Mouse (Mus musculus): Measurements from ENCODE around the gene Pnmal2. TPM values are rescaled to one million over a fixed set of nuclear protein-coding genes. Genes with fewer than 3 reads are reported as not detected.
A peak's percentile ranks its signal among the peaks of the same experiment; 100 is the strongest.

Pnmal2 gene
- polyA plus RNA-seq, 1 experiment from 2014 or later = 40.2 TPM

DNA sequence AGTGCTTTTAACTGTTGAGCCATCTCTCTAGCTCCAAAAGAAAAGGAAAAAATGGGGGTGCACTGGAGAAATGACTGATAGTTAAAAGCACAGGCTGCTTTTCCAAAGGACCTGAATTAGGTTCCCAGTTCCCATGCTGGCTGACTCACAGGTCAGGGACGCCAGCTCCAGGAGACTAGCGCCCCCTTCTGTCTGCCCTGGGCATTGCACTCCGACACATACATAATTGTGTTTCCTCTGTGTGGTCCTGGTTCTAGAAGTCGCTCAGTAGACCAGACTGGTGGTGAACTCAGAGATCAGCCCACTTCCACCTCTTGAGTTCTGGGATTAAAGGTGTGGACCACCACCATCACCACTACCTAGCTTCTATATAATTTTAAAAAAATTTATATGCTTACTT is 7.2 kb upstream of the Pnmal2 start:
- Histone ChIP-seq H3K4me2 (replicated peaks) (no peak overlapping the region), H3K27ac (no peak overlapping the region), H3K4me3 (no peak overlapping the region), H3K4me1 (peaks cover 10% of the 10 kb centered on the region), H3K9me3 (no peaks in the 10 kb centered on the region), H3K9ac (no peak overlapping the region), H3K36me3 (no peaks in the 10 kb centered on the region), H3K27me3 (replicated peaks) (no peaks in the 10 kb centered on the region)
- ATAC-seq (ENCODE audit: low FRiP score, low read depth) = no peak
- 47% methylated on average over 4 of the region's 4 CpGs for WGBS

DNA sequence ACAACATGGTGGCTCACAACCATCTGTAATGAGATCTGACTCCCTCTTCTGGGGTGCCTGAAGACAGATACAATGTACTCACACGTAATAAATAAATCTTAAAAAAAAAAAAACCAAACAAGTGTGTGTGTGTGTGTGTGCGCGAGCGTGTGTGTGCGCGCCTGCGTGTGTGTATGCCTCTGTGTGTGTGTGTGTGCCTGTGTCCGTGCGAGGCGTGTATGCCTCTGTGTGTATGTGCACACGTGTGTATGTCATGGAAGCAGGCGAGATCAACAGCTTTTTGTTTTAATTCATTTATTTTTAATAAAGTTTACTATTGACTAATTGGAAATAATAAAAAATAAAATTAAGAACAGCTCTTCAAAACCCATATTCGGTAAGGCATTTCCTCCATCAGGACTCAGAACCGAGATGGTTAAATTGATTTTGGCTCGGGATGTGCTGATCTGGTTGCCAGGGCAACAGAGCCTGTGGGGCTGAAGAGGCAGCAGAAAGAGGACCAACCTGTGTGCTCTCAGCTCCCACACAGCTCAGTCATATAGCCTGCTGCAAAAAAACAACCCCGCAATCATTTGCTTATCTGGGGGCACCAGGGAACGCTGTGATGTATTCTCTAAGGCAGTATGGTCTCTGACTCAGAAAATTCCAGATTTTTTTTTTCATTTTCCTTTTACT is 6.2 kb upstream of the Pnmal2 start:
- Histone ChIP-seq H3K4me3 (no peak overlapping the region), H3K27me3 (replicated peaks) (no peaks in the 10 kb centered on the region), H3K4me1 (peaks cover 10% of the 10 kb centered on the region), H3K9me3 (no peaks in the 10 kb centered on the region), H3K36me3 (no peaks in the 10 kb centered on the region), H3K9ac (no peak overlapping the region), H3K4me2 (replicated peaks) (peak overlapping the region; percentile 14; the same call in 1 of the 2 replicates), H3K27ac (no peak overlapping the region)
- 73% methylated on average over 17 of the region's 17 CpGs for WGBS
- peak; percentile 45; the same call in 1 of the 2 replicates for ATAC-seq (ENCODE audit: low FRiP score, low read depth)

GRCm38 (mm10) chr7:16940292-16940691 is 4.2 kb upstream of the Pnmal2 start:
- Histone ChIP-seq H3K27me3 (replicated peaks) (peaks cover 3% of the 10 kb centered on the region), H3K4me1 (peaks cover 20% of the 10 kb centered on the region), H3K36me3 (no peaks in the 10 kb centered on the region), H3K4me3 (no peak overlapping the region), H3K27ac (no peak overlapping the region), H3K9me3 (no peaks in the 10 kb centered on the region), H3K9ac (no peak overlapping the region), H3K4me2 (replicated peaks) (no peak overlapping the region)
- ATAC-seq (ENCODE audit: low FRiP score, low read depth) = no peak
- WGBS = 68% methylated on average over 7 of the region's 7 CpGs

DNA sequence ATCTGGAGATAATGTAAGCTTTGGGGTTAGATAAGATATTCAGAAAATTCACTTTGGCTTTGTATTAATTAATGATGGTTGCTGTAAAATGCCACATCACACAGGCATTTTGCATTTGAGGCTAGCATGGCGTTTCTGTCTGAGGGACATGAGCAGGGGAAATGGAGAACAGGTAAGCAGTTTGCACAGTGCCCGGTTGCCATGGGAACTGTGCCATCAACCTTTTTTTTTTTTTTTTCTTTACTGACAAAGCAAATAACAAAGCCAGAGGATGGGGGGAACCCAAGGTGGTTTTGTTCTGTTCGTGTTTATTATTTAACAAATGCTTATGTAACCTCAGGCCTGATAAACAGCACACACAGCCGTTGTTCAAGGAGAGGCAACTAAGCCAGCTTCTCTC is 1.6 kb upstream of the Pnmal2 start:
- Histone ChIP-seq H3K4me3 (no peak overlapping the region), H3K4me1 (peaks cover 41% of the 10 kb centered on the region), H3K9me3 (no peaks in the 10 kb centered on the region), H3K4me2 (replicated peaks) (no peak overlapping the region), H3K27ac (no peak overlapping the region), H3K9ac (no peak overlapping the region), H3K36me3 (no peaks in the 10 kb centered on the region), H3K27me3 (replicated peaks) (peaks cover 29% of the 10 kb centered on the region)
- no peak for ATAC-seq (ENCODE audit: low FRiP score, low read depth)
- 56% methylated on average over 4 of the region's 4 CpGs for WGBS

- peak overlapping the region; percentile 69 for H3K4me3 ChIP-seq
- H3K4me2 ChIP-seq (replicated peaks) = peak overlapping the region; percentile 64
- peak overlapping the region; percentile 11; the same call in 1 of the 2 replicates for H3K27ac ChIP-seq
- H3K27me3 ChIP-seq (replicated peaks) = peaks cover 48% of the 10 kb centered on the region
- peaks cover 52% of the 10 kb centered on the region for H3K4me1 ChIP-seq
- ATAC-seq (ENCODE audit: low FRiP score, low read depth) = no peak; the same call in 1 of the 2 replicates
- WGBS = 2% methylated on average over 22 of the region's 22 CpGs
- H3K9me3 ChIP-seq = no peaks in the 10 kb centered on the region
- H3K36me3 ChIP-seq = no peaks in the 10 kb centered on the region
- H3K9ac ChIP-seq = peak overlapping the region; percentile 76
Observed at GRCm38 (mm10) chr7:16944808-16945315, 380 bp downstream of the Pnmal2 start.

- H3K36me3 ChIP-seq = no peaks in the 10 kb centered on the region
- peaks cover 53% of the 10 kb centered on the region for H3K4me1 ChIP-seq
- peak overlapping the region; percentile 76 for H3K9ac ChIP-seq
- peak overlapping the region; percentile 69 for H3K4me3 ChIP-seq
- 10% methylated on average over 17 of the region's 17 CpGs for WGBS
- no peak overlapping the region for H3K27ac ChIP-seq
- ATAC-seq (ENCODE audit: low FRiP score, low read depth) = no peak
- H3K27me3 ChIP-seq (replicated peaks) = peaks cover 49% of the 10 kb centered on the region
- no peaks in the 10 kb centered on the region for H3K9me3 ChIP-seq
- peak overlapping the region; percentile 64 for H3K4me2 ChIP-seq (replicated peaks)
Observed at GRCm38 (mm10) chr7:16945419-16945818, 937 bp downstream of the Pnmal2 start.

- Histone ChIP-seq H3K36me3 (no peaks in the 10 kb centered on the region), H3K27ac (no peak overlapping the region; the same call in 1 of the 2 replicates), H3K4me2 (replicated peaks) (peak overlapping the region; percentile 64), H3K4me3 (peak overlapping the region; percentile 69), H3K27me3 (replicated peaks) (peaks cover 49% of the 10 kb centered on the region), H3K4me1 (peaks cover 52% of the 10 kb centered on the region), H3K9ac (peak overlapping the region; percentile 68), H3K9me3 (no peaks in the 10 kb centered on the region)
- WGBS = 1% methylated on average over 53 of the region's 53 CpGs
- no peak for ATAC-seq (ENCODE audit: low FRiP score, low read depth)
Observed at GRCm38 (mm10) chr7:16946441-16947348, 2.2 kb downstream of the Pnmal2 start.

DNA sequence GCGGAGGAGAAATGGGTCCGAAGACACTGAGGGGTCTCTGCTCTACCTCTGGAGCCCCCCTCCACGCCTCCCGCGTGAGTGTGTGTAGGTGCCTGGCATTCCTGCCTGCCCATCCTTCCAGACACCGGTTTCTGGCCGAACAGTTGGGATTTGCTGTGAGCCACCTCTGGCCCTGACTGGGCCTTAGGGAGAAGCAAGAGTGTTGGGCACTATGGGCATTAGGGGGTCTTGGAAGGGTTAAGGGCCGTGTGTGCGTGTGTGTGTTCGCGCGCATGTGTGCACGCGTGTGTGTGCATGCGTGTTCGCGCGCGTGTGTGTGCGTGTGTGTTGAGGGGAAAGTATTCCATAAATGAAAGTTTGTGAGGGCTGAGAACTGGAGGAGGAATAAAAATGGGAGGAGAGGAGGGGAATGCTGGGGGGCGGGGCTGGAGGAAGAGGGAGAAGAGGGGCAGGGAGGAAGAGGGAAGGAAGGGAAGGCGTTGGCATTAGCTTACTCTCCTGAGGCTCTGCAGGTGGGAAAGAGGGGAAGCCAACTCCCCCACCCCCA is 2.9 kb downstream of the Pnmal2 start:
- Histone ChIP-seq H3K4me3 (peak overlapping the region; percentile 69), H3K27ac (no peak overlapping the region), H3K4me1 (peaks cover 52% of the 10 kb centered on the region), H3K4me2 (replicated peaks) (peak overlapping the region; percentile 64), H3K9ac (peak overlapping the region; percentile 68), H3K9me3 (no peaks in the 10 kb centered on the region), H3K36me3 (no peaks in the 10 kb centered on the region), H3K27me3 (replicated peaks) (peaks cover 49% of the 10 kb centered on the region)
- 15% methylated on average over 22 of the region's 22 CpGs for WGBS
- no peak for ATAC-seq (ENCODE audit: low FRiP score, low read depth)

- Histone ChIP-seq H3K4me3 (peak overlapping the region; percentile 69), H3K36me3 (no peaks in the 10 kb centered on the region), H3K4me2 (replicated peaks) (peak overlapping the region; percentile 64), H3K9ac (peak overlapping the region; percentile 68), H3K4me1 (peaks cover 52% of the 10 kb centered on the region), H3K27ac (no peak overlapping the region), H3K27me3 (replicated peaks) (peaks cover 49% of the 10 kb centered on the region), H3K9me3 (no peaks in the 10 kb centered on the region)
- ATAC-seq (ENCODE audit: low FRiP score, low read depth) = no peak
- 9% methylated on average over 4 of the region's 4 CpGs for WGBS
Observed at GRCm38 (mm10) chr7:16947959-16948361, 3.5 kb downstream of the Pnmal2 start.

DNA sequence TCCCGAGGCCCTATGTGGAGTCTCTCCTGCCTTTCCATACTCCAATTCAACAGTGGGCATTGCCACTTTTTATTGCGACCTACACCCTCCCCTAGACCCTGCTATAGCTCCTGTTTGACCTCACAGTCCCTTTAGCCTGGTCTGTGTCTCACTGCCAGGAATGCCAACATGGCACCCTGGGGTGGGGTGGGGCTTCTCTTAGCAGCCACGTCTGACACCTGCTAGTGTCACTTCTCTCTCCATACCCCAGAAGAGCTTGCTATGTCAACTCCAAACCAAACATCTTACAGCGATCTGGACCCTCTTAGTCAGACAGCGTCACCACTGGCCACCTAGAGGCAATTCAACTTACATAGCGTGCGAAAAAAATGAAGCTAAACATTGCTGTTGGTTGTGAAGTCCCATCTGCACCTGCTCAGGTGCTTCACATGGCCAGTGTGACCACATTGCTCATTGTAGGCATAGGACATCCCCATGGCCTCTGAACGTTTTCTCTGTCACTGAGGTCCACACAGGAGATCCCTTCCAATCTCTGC is 4.5 kb downstream of the Pnmal2 start:
- Histone ChIP-seq H3K27ac (no peak overlapping the region), H3K9me3 (no peaks in the 10 kb centered on the region), H3K36me3 (no peaks in the 10 kb centered on the region), H3K27me3 (replicated peaks) (peaks cover 49% of the 10 kb centered on the region), H3K4me3 (no peak overlapping the region), H3K4me2 (replicated peaks) (peak overlapping the region; percentile 64), H3K4me1 (peaks cover 49% of the 10 kb centered on the region), H3K9ac (no peak overlapping the region)
- 51% methylated on average over 8 of the region's 8 CpGs for WGBS
- ATAC-seq (ENCODE audit: low FRiP score, low read depth) = no peak

- H3K4me3 ChIP-seq = peak overlapping the region; percentile 15; the same call in 1 of the 2 replicates
- no peaks in the 10 kb centered on the region for H3K36me3 ChIP-seq
- ATAC-seq (ENCODE audit: low FRiP score, low read depth) = peak; percentile 27; the same call in 1 of the 2 replicates
- H3K4me1 ChIP-seq = peaks cover 44% of the 10 kb centered on the region
- H3K27me3 ChIP-seq (replicated peaks) = peaks cover 47% of the 10 kb centered on the region
- H3K9ac ChIP-seq = 0 out of 2 replicates have a peak overlapping the region, but pooled peaks have one; percentile 18
- no peaks in the 10 kb centered on the region for H3K9me3 ChIP-seq
- 12% methylated on average over 29 of the region's 29 CpGs for WGBS
- H3K4me2 ChIP-seq (replicated peaks) = peak overlapping the region; percentile 64
- no peak overlapping the region; the same call in 1 of the 2 replicates for H3K27ac ChIP-seq
Observed at GRCm38 (mm10) chr7:16949908-16950841, 5.7 kb downstream of the Pnmal2 start.
